Mouse (Mus musculus) embryonic stem cell, embryonic (primary cell): ENCODE data around the gene Galk2.

Experiments used
- CTCF ChIA-PET, 4 experiments: fragments of 300-600 bp in 2 of 4; fragments of 350-600 bp in 2 of 4; sonication (Branson Sonifier 250); formaldehyde crosslinking; loops; one replicate each; lab custom pipeline; 2022; ENCODE audit warnings: inconsistent platforms in 2 of 4; lab: Charles Lee
- POLR2A ChIA-PET, 4 experiments: fragments of 300-600 bp in 2 of 4; fragments of 350-600 bp in 2 of 4; sonication (Branson Sonifier 250); formaldehyde crosslinking; loops; one replicate each; lab custom pipeline; 2022; ENCODE audit warnings: antibody characterized with exemption in 4 of 4, inconsistent platforms in 1 of 4; lab: Charles Lee

Galk2 gene

DNA sequence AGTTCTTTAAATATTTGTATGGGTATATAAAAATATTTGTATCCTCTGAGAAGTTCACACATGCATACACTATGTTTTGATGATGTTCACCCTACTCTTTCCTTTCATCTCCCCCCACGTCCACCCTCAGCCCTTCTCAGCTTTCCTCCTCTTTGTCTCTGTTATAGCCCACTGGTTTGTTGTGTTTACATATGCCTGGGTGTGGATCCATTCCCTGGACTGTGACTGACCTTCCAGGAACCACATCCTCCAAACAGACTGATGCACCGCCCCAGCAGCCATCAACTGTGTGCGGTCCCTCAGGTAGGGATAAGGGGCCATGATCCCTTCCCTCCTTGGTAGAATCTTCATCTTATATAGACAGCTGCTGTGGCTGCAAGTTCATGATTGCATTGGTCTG, 11.2 kb downstream of the Galk2 start:
- POLR2A ChIA-PET = interaction anchor here in 1 of 4 experiments (1.2 kb wide), 1 partner anchor 11 kb away, joined by 5 read pairs; the partner anchor contains the start of genes Cops2 and Galk2
- CTCF ChIA-PET = interaction anchor here in 1 of 4 experiments (0.6 kb wide), 1 partner anchor 703 kb away, joined by 4 read pairs; no protein-coding TSS in a partner anchor

DNA sequence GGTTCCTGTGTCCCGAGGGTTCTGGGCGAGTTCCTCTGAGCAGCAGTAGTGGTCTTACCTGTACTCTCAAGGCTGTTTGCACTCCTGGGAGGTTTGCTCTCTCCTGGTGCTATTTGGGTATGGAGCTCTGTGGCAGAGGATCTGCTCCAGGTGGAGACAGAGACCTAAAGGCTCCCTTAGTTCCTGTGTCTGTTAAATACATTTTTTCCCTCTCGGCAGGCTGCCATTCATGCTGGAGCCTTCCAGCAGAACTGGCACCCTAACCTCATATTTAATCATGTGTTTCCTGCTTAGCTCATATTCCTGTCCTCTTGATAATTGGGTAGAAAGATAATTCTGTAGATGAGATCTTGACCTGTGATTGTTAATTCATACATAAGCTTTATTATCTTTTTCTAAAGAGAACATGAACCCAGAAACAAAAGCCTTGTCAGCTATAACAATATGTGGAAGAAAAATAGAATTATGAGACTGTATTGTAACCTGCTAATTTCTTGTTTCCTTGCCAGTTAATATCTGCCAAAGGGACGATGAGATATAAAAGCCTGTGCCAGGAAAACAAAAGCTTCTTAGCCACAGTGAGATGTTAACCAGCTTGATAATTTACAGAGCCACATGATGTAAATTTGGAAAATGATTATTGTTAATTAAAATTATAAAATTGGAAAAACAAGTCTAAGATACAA, 27.1 kb downstream of the Galk2 start:
- ChIA-PET POLR2A (interaction anchor here in 1 of 4 experiments (0.8 to 1.9 kb wide), 2 partner anchors 15 to 18 kb away, joined by 3 to 6 read pairs; no protein-coding TSS in a partner anchor), CTCF (interaction anchor here in 1 of 4 experiments (0.6 kb wide), 1 partner anchor 7 kb away, joined by 3 read pairs; no protein-coding TSS in a partner anchor)

DNA sequence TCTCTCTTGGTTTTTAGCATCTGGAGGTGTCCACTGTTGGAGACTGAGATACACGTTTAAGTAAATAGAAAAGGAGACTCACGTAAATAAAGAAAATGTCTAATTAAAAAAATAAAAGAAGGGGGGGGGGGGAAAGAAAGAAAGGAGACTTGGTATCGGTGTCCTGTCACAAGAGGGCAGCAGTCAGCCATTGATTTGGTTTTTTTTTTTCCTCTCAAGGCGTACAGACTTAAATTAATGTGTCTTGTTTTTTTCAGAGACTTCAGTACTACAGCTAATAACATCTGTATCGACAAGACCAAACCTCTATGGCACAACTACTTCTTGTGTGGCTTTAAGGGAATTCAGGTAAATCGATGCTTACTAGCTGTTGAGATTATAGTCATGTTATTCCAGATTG, 34.2 kb downstream of the Galk2 start:
- CTCF ChIA-PET = interaction anchor here in 2 of 4 experiments (0.6 to 0.9 kb wide), 2 partner anchors 160 to 289 kb away, joined by 11 to 16 read pairs; no protein-coding TSS in a partner anchor
- POLR2A ChIA-PET = interaction anchor here in 1 of 4 experiments (0.6 kb wide), 1 partner anchor 631 kb away, joined by 4 read pairs; no protein-coding TSS in a partner anchor

DNA sequence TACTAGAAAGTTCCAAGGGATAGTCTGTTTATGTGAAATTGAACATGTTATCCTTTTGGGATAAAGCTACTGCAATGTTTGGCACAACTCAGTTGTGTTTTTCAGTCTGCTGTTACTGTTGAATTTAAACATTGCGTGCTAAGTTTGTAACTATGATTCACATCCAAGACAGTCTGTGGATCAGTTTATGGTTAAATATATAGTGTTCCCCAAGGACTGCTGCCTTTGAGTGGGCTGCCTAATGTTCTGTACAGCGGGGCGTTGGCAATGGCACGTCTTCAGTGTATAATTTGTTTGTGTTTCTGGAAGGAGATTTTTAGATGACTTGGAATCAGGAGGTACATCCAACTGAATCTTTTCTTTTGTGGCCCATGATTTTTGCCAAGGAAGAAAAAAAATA, 36.2 kb downstream of the Galk2 start:
- ChIA-PET POLR2A (no interaction called here), CTCF (no interaction called here)

DNA sequence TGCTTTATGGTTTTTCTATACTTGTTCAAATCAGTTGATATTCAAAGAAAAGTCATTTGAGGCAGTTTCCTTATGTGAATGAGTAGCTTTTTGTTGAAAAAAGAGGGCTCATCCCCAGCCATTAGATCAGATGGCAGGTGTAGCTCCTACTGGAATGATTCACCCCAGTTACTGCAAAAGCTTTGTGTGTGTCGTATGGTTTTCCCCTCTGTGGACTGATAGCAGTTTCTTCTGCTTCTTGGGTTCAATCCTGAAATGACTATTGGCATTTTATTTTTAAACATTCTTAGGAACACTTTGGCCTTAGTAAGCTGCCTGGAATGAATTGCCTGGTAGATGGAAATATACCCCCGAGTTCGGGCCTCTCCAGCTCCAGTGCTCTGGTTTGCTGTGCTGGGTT, 37.4 kb downstream of the Galk2 start:
- ChIA-PET POLR2A (no interaction called here), CTCF (interaction anchor here in 1 of 4 experiments (0.7 kb wide), 1 partner anchor 111 kb away, joined by 4 read pairs; no protein-coding TSS in a partner anchor)

DNA sequence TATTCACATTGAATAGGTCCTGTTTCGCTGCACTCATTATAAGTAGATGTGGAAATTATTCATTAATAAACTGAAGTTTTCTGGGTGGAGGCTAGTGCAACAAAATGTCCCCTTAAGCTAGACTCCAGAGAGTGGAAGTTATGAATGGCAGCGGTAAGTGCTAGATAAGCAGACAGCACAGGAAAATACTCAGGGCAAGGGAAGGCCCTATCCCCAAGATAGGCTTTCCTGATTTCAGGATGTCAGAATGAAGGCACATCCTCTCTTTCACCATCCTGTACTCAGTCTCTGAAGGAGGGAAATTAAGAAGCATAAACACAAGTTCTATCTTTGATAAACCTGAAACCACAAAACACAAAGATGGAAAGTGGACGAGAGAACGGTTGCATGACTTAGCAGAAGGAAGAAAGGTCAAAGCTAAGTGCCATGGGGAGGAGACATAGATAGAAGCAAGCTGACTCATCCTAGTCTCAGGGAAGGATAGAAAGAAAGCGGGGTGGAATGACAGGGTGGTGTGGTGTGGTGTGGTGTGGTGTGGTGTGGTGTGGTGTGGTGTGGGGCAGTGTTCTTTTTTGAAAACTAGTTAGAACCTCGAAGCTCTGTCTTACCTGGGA, 42.0 kb downstream of the Galk2 start:
- ChIA-PET CTCF (interaction anchor here in 1 of 4 experiments (0.6 kb wide), 1 partner anchor 50 kb away, joined by 3 read pairs; no protein-coding TSS in a partner anchor), POLR2A (interaction anchor here in 1 of 4 experiments (0.6 kb wide), 1 partner anchor 822 kb away, joined by 4 read pairs; no protein-coding TSS in a partner anchor)

DNA sequence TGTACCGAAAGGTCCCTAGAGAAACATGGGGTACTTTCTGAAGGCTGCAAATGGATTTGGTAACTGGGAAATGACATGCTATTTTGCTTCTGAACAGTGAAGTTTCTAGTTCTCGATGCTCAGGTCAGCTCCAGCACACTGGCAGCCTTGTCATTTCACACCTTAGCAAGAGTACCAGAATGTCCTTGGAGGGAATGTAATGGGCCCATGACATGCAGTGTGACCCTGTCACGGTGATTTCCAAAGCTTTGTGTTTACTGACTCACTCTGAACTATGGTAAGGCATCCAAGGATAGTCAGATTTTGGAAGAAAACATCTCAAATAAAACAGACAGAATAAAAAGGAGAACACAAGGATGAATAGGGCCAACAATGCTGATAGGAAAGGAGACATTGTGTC, 42.5 kb downstream of the Galk2 start:
- CTCF ChIA-PET = interaction anchor here in 1 of 4 experiments (0.6 kb wide), 1 partner anchor 50 kb away, joined by 3 read pairs; no protein-coding TSS in a partner anchor
- POLR2A ChIA-PET = interaction anchor here in 1 of 4 experiments (0.6 kb wide), 1 partner anchor 822 kb away, joined by 4 read pairs; no protein-coding TSS in a partner anchor

DNA sequence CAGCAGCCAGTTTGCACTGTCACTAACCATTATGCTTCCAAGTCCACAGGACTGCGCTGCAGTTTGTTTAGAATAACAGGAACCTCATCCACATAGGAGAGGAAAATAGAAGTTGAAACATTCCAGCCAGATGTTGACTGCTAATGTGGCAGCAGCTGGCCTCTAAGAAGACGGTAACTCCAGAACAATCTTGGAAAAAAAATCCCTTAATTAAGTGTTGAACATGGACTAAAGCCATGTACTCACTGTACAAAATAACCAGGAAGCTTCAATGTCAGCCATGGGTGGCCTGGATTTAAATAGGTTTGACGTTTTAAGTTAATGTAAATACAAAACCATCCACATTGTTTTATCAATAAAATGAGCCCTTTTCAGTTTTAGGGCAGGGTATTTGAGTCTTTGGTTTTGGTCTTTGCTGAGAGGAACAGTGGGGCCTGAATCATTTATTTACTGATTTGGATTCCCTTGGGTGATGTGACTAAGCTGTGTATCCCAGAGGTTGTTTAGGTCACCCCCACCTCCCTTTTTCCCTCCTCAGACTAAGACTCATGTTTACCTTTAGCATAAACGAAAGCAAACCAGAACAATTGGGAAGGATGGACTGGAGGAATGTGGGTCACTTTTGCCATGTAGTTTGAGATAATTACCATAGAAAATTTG, 47.6 kb downstream of the Galk2 start:
- POLR2A ChIA-PET = no interaction called here
- CTCF ChIA-PET = no interaction called here

DNA sequence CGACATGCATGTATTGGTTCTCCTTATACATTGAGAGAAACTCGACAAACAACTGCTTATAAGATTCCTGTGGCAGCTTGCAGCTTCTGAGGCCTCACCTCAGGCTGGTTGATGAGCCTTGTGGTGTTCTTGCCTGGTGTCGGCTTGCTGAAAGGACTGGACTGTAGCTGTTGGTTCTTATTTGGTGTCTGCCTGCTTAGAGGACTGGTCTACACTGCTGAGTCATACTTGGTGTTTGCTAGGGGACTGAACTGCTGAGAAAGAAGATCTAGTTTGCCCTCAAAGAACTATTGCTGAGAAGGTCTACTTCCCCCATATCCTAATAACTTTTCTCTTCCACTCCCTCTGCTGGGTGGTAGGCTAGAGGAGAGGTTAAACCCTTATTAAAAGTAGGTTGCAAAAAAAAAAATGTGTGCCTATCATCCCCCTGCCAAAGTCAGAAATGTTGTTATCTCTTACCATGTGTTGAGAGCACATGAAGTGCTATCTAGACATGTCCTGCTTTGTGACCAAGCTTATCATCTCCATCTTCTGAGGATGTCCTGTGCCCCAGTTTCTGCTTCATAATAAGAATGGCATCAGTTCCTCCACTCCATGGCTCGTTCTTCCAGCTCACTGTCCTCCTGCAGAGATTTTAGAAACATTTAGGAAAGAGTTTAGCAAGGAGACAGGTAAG, 48.8 kb downstream of the Galk2 start:
- POLR2A ChIA-PET = no interaction called here

DNA sequence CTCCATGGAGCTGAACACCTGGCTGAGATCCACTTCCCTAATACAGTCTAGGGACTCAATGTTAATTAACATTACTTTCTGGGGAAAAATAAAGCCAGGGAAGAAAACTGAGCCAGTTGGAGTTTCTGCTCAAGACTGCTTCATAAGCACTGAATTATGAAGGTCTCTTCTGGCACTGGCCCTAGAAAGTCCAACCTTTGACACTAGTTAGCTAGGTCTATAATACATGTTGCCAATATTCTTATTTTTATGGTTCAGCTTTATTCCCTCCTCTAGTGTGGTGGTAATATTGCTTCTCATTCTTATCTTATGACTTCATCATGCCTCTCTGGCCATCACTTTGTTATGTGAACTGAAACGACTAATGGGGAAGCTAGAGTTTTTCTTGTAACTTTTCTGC, 55.3 kb downstream of the Galk2 start:
- ChIA-PET CTCF (interaction anchor here in 1 of 4 experiments (0.5 kb wide), 1 partner anchor 1224 kb away, joined by 3 read pairs; no protein-coding TSS in a partner anchor), POLR2A (no interaction called here)

More for the DNA sequence above, 48.8 kb downstream of the Galk2 start:
- CTCF ChIA-PET = no interaction called here

DNA sequence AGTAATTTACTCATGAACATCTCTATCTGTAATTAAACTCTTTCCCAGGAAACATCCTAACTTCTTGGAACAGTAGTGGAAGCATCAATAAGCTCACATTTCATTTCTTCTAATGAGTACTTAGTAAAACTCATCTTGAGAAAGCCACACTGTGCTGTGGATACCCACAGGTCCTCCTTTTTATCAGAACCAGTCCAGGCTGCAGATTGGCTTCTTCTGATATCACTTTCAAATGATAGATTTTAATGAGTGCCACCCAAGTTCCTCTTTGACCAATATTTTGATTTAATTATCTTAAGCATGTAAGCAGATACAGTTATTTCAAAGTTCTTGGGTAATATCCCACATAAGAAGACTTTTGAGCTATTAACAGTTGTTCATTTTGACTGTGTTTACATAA, 55.8 kb downstream of the Galk2 start:
- POLR2A ChIA-PET = no interaction called here
- CTCF ChIA-PET = no interaction called here

DNA sequence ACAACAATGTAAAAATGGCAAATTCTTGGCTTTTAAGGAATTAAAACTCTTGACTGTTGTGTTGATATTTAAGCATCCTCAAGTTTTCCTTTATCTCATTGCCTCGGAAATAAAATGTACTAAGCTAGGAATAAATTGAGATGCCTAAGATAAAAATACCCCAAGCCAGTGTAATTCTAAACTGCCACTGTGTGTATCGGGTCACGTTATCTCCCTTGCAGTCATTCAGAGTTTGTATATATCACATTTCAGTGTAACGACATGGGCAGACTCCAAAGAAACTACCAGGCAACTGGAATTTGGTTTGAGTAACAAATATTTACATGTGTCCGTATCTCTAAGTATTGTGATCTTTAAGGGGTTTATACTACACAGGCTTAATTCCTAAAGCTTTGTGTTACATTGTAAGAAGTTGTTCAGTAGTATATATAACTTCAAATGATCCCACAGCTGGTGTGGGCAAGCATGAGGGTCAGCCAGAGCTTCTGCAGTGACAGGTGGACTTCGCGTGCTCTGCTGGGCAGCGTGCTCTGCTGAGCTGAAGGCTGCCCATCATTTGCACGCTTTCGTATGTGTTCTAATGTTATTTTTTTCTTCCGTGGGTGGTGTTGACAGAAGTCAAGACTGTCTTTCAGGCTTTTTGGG, 57.9 kb downstream of the Galk2 start:
- ChIA-PET CTCF (no interaction called here), POLR2A (no interaction called here)

DNA sequence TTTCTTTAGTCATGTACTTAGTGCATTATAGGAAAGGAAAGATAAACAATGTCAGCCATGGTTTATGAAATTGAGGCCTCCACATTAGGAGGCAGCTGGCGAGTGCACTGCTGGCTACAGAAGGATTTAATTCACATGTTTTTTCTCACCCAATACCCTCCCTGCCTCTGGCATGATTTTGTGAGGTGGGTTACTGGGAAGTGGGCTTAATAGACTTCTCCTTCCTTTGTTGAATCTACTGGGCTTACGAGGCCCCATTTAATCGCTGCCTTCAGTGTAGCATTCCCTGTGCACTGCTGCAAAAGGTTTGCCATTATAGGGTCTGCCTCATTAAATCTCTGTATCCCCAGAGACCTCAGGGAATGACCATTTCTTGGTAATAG, 58.4 kb downstream of the Galk2 start:
- ChIA-PET POLR2A (interaction anchor here in 1 of 4 experiments (0.6 kb wide), 1 partner anchor 957 kb away, joined by 3 read pairs; no protein-coding TSS in a partner anchor), CTCF (no interaction called here)

DNA sequence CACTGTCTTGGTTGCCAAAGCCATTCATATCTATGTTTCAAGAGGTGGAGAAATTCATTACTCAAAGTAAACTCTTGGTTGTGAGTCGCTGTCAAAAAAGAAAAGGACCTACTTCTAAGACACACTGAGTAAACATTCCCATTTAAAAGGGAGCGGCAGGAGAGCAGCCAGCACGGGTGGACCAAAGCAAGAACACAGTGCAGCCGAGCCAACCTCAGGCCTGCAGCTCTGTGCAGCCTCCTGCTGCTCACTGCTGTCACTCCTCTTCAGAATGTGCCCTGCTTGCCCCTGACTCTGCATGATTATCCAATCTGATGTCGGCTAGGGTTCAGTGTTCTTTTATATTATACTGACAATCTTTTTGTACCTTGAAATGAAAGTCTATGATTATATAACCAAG, 62.4 kb downstream of the Galk2 start:
- ChIA-PET POLR2A (no interaction called here), CTCF (no interaction called here)

DNA sequence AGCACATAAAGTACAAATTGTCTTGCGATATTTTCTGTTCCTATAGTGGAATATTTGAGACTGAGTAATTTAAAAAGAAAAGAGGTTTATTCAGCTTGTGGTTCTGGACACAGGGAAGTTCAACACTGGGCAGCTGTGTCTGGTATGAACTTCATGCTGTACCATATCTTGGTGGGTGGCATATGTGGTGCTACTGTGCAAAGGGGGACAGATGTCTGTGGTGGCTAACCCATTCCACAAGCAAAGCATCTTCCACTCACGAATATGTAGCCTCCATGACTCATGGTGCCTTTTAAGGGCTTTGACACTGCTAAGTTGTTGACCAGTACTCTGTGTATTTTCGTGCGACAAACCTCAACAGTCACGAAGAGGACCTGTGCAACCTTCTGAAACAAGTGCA, 63.2 kb downstream of the Galk2 start:
- ChIA-PET POLR2A (interaction anchor here in 1 of 4 experiments (0.6 kb wide), 1 partner anchor 66 kb away, joined by 4 read pairs; no protein-coding TSS in a partner anchor), CTCF (no interaction called here)

DNA sequence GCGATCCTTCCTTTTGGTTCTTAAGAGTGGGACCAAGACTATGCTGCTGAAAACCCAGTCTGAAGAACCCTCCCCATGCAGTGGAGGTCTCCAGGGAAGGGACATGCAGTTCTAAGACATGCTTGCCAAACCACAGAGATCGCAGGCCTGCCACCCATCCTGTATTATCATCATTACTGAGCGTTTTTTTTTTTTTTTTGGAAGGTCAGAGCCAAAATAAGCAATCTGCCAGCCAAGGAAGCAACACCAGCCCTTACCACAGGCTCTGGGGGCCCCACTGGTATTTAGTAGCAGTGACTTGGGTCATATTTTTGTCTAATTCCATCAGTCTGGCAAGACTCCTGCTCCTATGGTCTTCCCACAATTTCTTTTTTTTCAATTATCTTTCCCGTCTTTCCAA, 64.0 kb downstream of the Galk2 start:
- CTCF ChIA-PET = no interaction called here
- POLR2A ChIA-PET = no interaction called here

DNA sequence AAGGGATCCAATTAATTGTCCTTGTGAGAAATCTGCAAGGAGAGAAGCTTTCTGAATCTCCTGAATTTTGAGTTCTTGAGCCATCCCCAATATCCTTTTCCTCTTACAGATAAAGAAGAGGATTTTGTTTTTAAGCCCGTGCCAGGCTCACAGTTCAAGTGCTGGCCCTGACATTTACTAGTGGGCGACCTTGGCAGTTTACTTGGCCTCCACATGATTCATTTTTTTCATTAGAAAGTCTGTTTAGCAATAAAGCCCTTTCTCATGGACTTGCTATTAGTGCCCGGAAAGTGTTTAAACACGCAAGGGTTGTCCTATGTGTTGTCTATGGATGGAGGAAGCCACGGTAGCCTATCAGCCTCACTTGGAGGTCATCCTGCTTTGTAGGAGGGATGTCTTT, 64.4 kb downstream of the Galk2 start:
- ChIA-PET POLR2A (no interaction called here), CTCF (no interaction called here)

DNA sequence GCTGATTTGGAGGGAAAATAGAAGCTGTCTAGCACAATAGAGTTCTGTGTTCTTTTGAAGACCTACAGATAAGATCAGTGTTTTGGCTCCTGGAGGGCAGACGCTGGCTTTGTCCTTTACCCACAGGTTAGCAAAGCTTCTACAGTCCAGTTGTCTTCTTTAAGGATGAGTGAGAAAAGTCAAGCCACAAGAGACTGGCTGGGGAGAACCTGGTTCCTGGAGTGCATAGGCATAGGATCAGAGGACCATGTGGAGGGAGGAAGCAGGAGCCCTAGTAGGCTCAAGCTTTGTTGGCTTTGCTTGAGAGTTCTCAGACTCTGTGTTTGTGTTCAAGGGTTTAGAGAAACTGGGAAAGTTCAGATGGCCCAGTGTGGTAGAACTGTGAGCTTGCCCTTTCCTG, 65.6 kb downstream of the Galk2 start:
- POLR2A ChIA-PET = interaction anchor here in 2 of 4 experiments (0.7 kb wide), 2 partner anchors 58 to 172 kb away, joined by 3 read pairs; no protein-coding TSS in a partner anchor
- CTCF ChIA-PET = no interaction called here
